Mouse (Mus musculus) frontal cortex, postnatal 14 days (tissue): ENCODE measurements around the gene Slain2.
"Not testable (repeated sequence)": the region's sequence is repeated elsewhere in the genome, so short reads cannot be mapped to it uniquely, and the experiment has no call there.

Experiments used
- DNase-seq, 2 experiments: peaks; one replicate each; pipeline ENCODE4 v3.0.0; 2022; ENCODE audit warnings: low spot score in 2 of 2

Gene Slain2

GRCm38 (mm10) chr5:73012884-73013610 lies 98.9 kb downstream of the Slain2 start:
- not testable (repeated sequence) for DNase-seq

- not testable (repeated sequence) for DNase-seq
Measured at GRCm38 (mm10) chr5:73013611-73014287, 99.6 kb downstream of the Slain2 start.

- no peak for DNase-seq
Measured at GRCm38 (mm10) chr5:73014745-73015144, 100.6 kb downstream of the Slain2 start.

- no peak for DNase-seq
Measured at GRCm38 (mm10) chr5:73023801-73024200, 109.7 kb downstream of the Slain2 start.
